Mouse (Mus musculus) adrenal gland (tissue): Measurements from ENCODE around the gene Cabp1.

Experiments used
- intact Hi-C: fragments of 180-260 bp; cut with DNase I; formaldehyde crosslinking; loops from one replicate; pipeline ENCODE4 v1.15.1; 2025

The Cabp1 gene

GRCm38 (mm10) chr5:115212451-115212850, 18.3 kb upstream of the Cabp1 start:
- intact Hi-C loops: loop anchor here (1.0 kb wide), 1 partner anchor 23 kb away; no protein-coding TSS in a partner anchor

GRCm38 (mm10) chr5:115210380-115210779, 16.2 kb upstream of the Cabp1 start:
- intact Hi-C loops: no loop called here

GRCm38 (mm10) chr5:115208601-115209000, 14.4 kb upstream of the Cabp1 start:
- intact Hi-C loops: no loop called here

- intact Hi-C loops: no loop called here
These were observed 13.7 kb upstream of the Cabp1 start for GRCm38 (mm10) chr5:115207892-115208291.

- intact Hi-C loops: no loop called here
These were observed 13.1 kb upstream of the Cabp1 start for GRCm38 (mm10) chr5:115207244-115207643.

GRCm38 (mm10) chr5:115204562-115205311, 10.6 kb upstream of the Cabp1 start:
- intact Hi-C loops: no loop called here

- intact Hi-C loops: no loop called here
These were observed 9.8 kb upstream of the Cabp1 start for GRCm38 (mm10) chr5:115203735-115204561.

- intact Hi-C loops: no loop called here
These were observed 543 bp upstream of the Cabp1 start for GRCm38 (mm10) chr5:115194626-115195221.

GRCm38 (mm10) chr5:115193226-115193625, 955 bp downstream of the Cabp1 start:
- intact Hi-C loops: loop anchor here (2.0 kb wide), 1 partner anchor 42 kb away; the partner anchor contains the start of gene Pop5

- intact Hi-C loops: loop anchor here (2.0 kb wide), 1 partner anchor 42 kb away; the partner anchor contains the start of gene Pop5
These were observed 1.4 kb downstream of the Cabp1 start for GRCm38 (mm10) chr5:115192828-115193195.

- intact Hi-C loops: loop anchor here (2.0 kb wide), 1 partner anchor 43 kb away; the partner anchor contains the start of gene Pop5
These were observed 2.0 kb downstream of the Cabp1 start for GRCm38 (mm10) chr5:115191880-115192827.

- intact Hi-C loops: no loop called here
These were observed 4.1 kb downstream of the Cabp1 start for GRCm38 (mm10) chr5:115190081-115190480.

GRCm38 (mm10) chr5:115188824-115189223, 5.4 kb downstream of the Cabp1 start:
- intact Hi-C loops: loop anchor here (1.0 kb wide), 1 partner anchor 23 kb away; no protein-coding TSS in a partner anchor

GRCm38 (mm10) chr5:115187188-115188131, 6.7 kb downstream of the Cabp1 start:
- intact Hi-C loops: no loop called here

GRCm38 (mm10) chr5:115186371-115187073, 7.7 kb downstream of the Cabp1 start:
- intact Hi-C loops: no loop called here

GRCm38 (mm10) chr5:115184726-115185125, 9.5 kb downstream of the Cabp1 start:
- intact Hi-C loops: no loop called here

- intact Hi-C loops: no loop called here
These were observed 10.7 kb downstream of the Cabp1 start for GRCm38 (mm10) chr5:115183482-115183881.

GRCm38 (mm10) chr5:115182925-115183324, 11.3 kb downstream of the Cabp1 start:
- intact Hi-C loops: no loop called here
